Mouse (Mus musculus) thymus, postnatal 36 days (tissue): ENCODE results near the gene Mup22.
"Not testable (repeated sequence)": the region's sequence is repeated elsewhere in the genome, so short reads cannot be mapped to it uniquely, and the experiment has no call there.

ENCODE experiments used
- DNase-seq, 2 experiments: peaks; one replicate each; pipeline ENCODE4 v3.0.0; 2022; ENCODE audit warnings: mixed read lengths in 2 of 2

Mup22 gene

DNA sequence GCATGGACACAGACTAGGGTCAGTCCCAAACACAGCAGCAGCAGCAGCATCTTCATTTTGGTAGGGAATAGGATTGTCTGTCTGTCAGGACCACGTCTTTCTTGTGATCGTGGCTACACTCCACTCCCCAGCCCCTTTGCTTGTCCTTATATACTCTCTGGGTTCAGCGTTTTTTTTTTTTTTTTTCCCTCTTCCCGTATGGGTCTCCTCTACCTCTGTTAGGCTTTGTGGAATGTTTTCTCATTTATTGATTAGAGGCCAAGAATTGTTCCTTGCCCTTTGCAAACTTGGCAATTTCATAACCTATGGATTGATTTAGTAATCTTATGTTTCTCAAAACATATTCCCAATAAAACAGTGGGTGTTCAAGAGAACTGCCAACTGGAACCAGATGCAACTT, at the start of gene Mup22:
Mup22 (minus strand) TSS at position 101 of the 400 bp plus-strand sequence.
- DNase-seq, result not testable (repeated sequence)

DNA sequence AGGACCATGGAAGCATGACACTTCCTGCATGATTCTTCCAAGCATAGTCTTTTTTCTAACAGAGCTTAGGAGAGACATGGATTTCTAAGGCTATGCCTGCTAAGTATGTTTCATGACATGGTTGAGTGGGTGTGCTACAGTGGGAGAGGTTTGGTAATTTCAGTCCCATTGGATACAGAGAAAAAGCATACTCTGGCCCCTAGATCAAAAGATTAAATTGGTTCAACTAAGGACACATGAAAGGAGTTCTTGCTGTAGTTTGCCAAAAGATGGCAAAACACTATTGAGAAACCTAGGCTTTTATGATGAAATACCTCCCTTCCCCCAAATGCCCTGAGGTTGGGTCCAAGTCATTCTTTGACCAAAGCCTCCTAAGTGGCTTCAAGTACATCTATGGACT, 19.6 kb upstream of the Mup22 start:
- not testable (repeated sequence) for DNase-seq
